Mouse (Mus musculus): ENCODE measurements around the gene Trrap. TPM values are rescaled to one million over a fixed set of nuclear protein-coding genes. Genes with fewer than 3 reads are reported as not detected.
A peak's percentile ranks its signal among the peaks of the same experiment; 100 is the strongest.

Gene Trrap
- polyA plus RNA-seq, 1 experiment from 2014 or later, result 57.2 TPM

GRCm38 (mm10) chr5:144848735-144849134 is 81.2 kb downstream of the Trrap start:
- Histone ChIP-seq H3K27me3 (no peaks in the 10 kb centered on the region), H3K4me2 (no peak overlapping the region), H3K36me3 (peaks cover 99% of the 10 kb centered on the region), H3K27ac (no peak overlapping the region), H3K4me1 (no peaks in the 10 kb centered on the region), H3K9me3 (no peaks in the 10 kb centered on the region), H3K9ac (no peak overlapping the region), H3K4me3 (no peak overlapping the region)
- 77% methylated on average over 5 of the region's 5 CpGs for WGBS
- ATAC-seq (ENCODE audit: borderline replicate concordance, extremely low read depth, low FRiP score, low TSS enrichment), result no peak

GRCm38 (mm10) chr5:144849932-144850331 is 82.4 kb downstream of the Trrap start:
- no peak overlapping the region for H3K27ac ChIP-seq
- ATAC-seq (ENCODE audit: borderline replicate concordance, extremely low read depth, low FRiP score, low TSS enrichment), result no peak
- 87% methylated on average over 10 of the region's 10 CpGs for WGBS

GRCm38 (mm10) chr5:144851820-144852219 is 84.3 kb downstream of the Trrap start:
- Histone ChIP-seq H3K9ac (no peak overlapping the region), H3K4me1 (no peaks in the 10 kb centered on the region), H3K27me3 (no peaks in the 10 kb centered on the region), H3K9me3 (no peaks in the 10 kb centered on the region), H3K36me3 (peaks cover 87% of the 10 kb centered on the region), H3K27ac (no peak overlapping the region), H3K4me2 (no peak overlapping the region), H3K4me3 (no peak overlapping the region)
- WGBS, result 93% methylated on average over 3 of the region's 3 CpGs
- ATAC-seq (ENCODE audit: borderline replicate concordance, extremely low read depth, low FRiP score, low TSS enrichment), result no peak

More at GRCm38 (mm10) chr5:144849932-144850331, 82.4 kb downstream of the Trrap start:
- no peaks in the 10 kb centered on the region for H3K4me1 ChIP-seq
- no peak overlapping the region for H3K9ac ChIP-seq
- no peaks in the 10 kb centered on the region for H3K9me3 ChIP-seq
- H3K4me3 ChIP-seq, result no peak overlapping the region
- H3K4me2 ChIP-seq, result no peak overlapping the region
- peaks cover 98% of the 10 kb centered on the region for H3K36me3 ChIP-seq
- no peaks in the 10 kb centered on the region for H3K27me3 ChIP-seq

GRCm38 (mm10) chr5:144853931-144854330 is 86.4 kb downstream of the Trrap start:
- Histone ChIP-seq H3K9me3 (no peaks in the 10 kb centered on the region), H3K4me1 (no peaks in the 10 kb centered on the region), H3K36me3 (peaks cover 85% of the 10 kb centered on the region), H3K4me3 (no peak overlapping the region), H3K9ac (no peak overlapping the region), H3K27ac (no peak overlapping the region), H3K4me2 (no peak overlapping the region), H3K27me3 (no peaks in the 10 kb centered on the region)
- WGBS, result 84% methylated on average over 5 of the region's 5 CpGs
- no peak for ATAC-seq (ENCODE audit: borderline replicate concordance, extremely low read depth, low FRiP score, low TSS enrichment)

GRCm38 (mm10) chr5:144855936-144856335 is 88.4 kb downstream of the Trrap start:
- H3K9me3 ChIP-seq, result peaks cover under 1% of the 10 kb centered on the region; the same call in 1 of the 2 replicates
- H3K4me1 ChIP-seq, result no peaks in the 10 kb centered on the region
- H3K27ac ChIP-seq, result no peak overlapping the region
- H3K4me2 ChIP-seq, result no peak overlapping the region
- H3K9ac ChIP-seq, result no peak overlapping the region
- ATAC-seq (ENCODE audit: borderline replicate concordance, extremely low read depth, low FRiP score, low TSS enrichment), result no peak
- H3K4me3 ChIP-seq, result no peak overlapping the region
- H3K36me3 ChIP-seq, result peaks cover 85% of the 10 kb centered on the region
- 52% methylated on average over 6 of the region's 6 CpGs for WGBS
- no peaks in the 10 kb centered on the region for H3K27me3 ChIP-seq

- no peaks in the 10 kb centered on the region for H3K4me1 ChIP-seq
- H3K9ac ChIP-seq, result no peak overlapping the region
- no peak for ATAC-seq (ENCODE audit: borderline replicate concordance, extremely low read depth, low FRiP score, low TSS enrichment)
- 92% methylated on average over 15 of the region's 15 CpGs for WGBS
- no peak overlapping the region for H3K27ac ChIP-seq
- H3K36me3 ChIP-seq, result peaks cover 64% of the 10 kb centered on the region
- H3K4me2 ChIP-seq, result no peak overlapping the region
- peaks cover 4% of the 10 kb centered on the region; the same call in 1 of the 2 replicates for H3K9me3 ChIP-seq
- H3K4me3 ChIP-seq, result no peak overlapping the region
- no peaks in the 10 kb centered on the region for H3K27me3 ChIP-seq
These were observed 91.0 kb downstream of the Trrap start for GRCm38 (mm10) chr5:144858527-144858926.

GRCm38 (mm10) chr5:144859284-144859683 is 91.8 kb downstream of the Trrap start:
- Histone ChIP-seq H3K4me1 (no peaks in the 10 kb centered on the region), H3K4me2 (no peak overlapping the region), H3K4me3 (no peak overlapping the region), H3K9me3 (peaks cover 4% of the 10 kb centered on the region; the same call in 1 of the 2 replicates), H3K9ac (no peak overlapping the region), H3K36me3 (peaks cover 56% of the 10 kb centered on the region), H3K27ac (no peak overlapping the region), H3K27me3 (no peaks in the 10 kb centered on the region)
- WGBS, result 82% methylated on average over 9 of the region's 9 CpGs
- ATAC-seq (ENCODE audit: borderline replicate concordance, extremely low read depth, low FRiP score, low TSS enrichment), result no peak

GRCm38 (mm10) chr5:144860913-144861312 is 93.4 kb downstream of the Trrap start:
- no peak overlapping the region for H3K4me2 ChIP-seq
- peaks cover 4% of the 10 kb centered on the region; the same call in 1 of the 2 replicates for H3K9me3 ChIP-seq
- no peak overlapping the region for H3K9ac ChIP-seq
- H3K36me3 ChIP-seq, result peaks cover 46% of the 10 kb centered on the region
- no peaks in the 10 kb centered on the region for H3K4me1 ChIP-seq
- no peak overlapping the region for H3K27ac ChIP-seq
- ATAC-seq (ENCODE audit: borderline replicate concordance, extremely low read depth, low FRiP score, low TSS enrichment), result no peak
- 96% methylated on average over 8 of the region's 8 CpGs for WGBS
- no peak overlapping the region for H3K4me3 ChIP-seq
- no peaks in the 10 kb centered on the region for H3K27me3 ChIP-seq

- H3K36me3 ChIP-seq, result no peaks in the 10 kb centered on the region
- ATAC-seq (ENCODE audit: borderline replicate concordance, extremely low read depth, low FRiP score, low TSS enrichment), result no peak
- 67% methylated on average over 8 of the region's 8 CpGs for WGBS
These were observed 99.4 kb downstream of the Trrap start for GRCm38 (mm10) chr5:144866923-144867322.

GRCm38 (mm10) chr5:144869466-144869865 is 101.9 kb downstream of the Trrap start:
- Histone ChIP-seq H3K9me3 (no peaks in the 10 kb centered on the region), H3K9ac (no peak overlapping the region), H3K4me1 (no peaks in the 10 kb centered on the region), H3K27ac (0 out of 2 replicates have a peak overlapping the region, but pooled peaks have one; percentile 60), H3K27me3 (no peaks in the 10 kb centered on the region), H3K4me3 (no peak overlapping the region), H3K36me3 (no peaks in the 10 kb centered on the region), H3K4me2 (no peak overlapping the region)
- ATAC-seq (ENCODE audit: borderline replicate concordance, extremely low read depth, low FRiP score, low TSS enrichment), result no peak
- WGBS, result 74% methylated on average over 7 of the region's 7 CpGs

More at GRCm38 (mm10) chr5:144866923-144867322, 99.4 kb downstream of the Trrap start:
- Histone ChIP-seq H3K9me3 (no peaks in the 10 kb centered on the region), H3K9ac (no peak overlapping the region), H3K27ac (no peak overlapping the region), H3K4me2 (no peak overlapping the region), H3K4me3 (no peak overlapping the region), H3K27me3 (no peaks in the 10 kb centered on the region), H3K4me1 (no peaks in the 10 kb centered on the region)

GRCm38 (mm10) chr5:144870782-144871181 is 103.2 kb downstream of the Trrap start:
- H3K4me3 ChIP-seq, result no peak overlapping the region
- H3K27ac ChIP-seq, result peak overlapping the region; percentile 60
- no peaks in the 10 kb centered on the region for H3K36me3 ChIP-seq
- no peak overlapping the region for H3K9ac ChIP-seq
- H3K9me3 ChIP-seq, result no peaks in the 10 kb centered on the region
- no peak overlapping the region for H3K4me2 ChIP-seq
- H3K4me1 ChIP-seq, result no peaks in the 10 kb centered on the region
- 51% methylated on average over 7 of the region's 7 CpGs for WGBS
- no peak for ATAC-seq (ENCODE audit: borderline replicate concordance, extremely low read depth, low FRiP score, low TSS enrichment)
- no peaks in the 10 kb centered on the region for H3K27me3 ChIP-seq

- 91% methylated on average over 1 of the region's 1 CpGs for WGBS
- Histone ChIP-seq H3K36me3 (0 out of 2 replicates have a peak, but pooled peaks cover under 1% of the 10 kb centered on the region), H3K27me3 (no peaks in the 10 kb centered on the region), H3K9me3 (no peaks in the 10 kb centered on the region), H3K9ac (no peak overlapping the region), H3K27ac (no peak overlapping the region), H3K4me2 (no peak overlapping the region), H3K4me3 (no peak overlapping the region), H3K4me1 (no peaks in the 10 kb centered on the region)
- ATAC-seq (ENCODE audit: borderline replicate concordance, extremely low read depth, low FRiP score, low TSS enrichment), result no peak
These were observed 104.2 kb downstream of the Trrap start for GRCm38 (mm10) chr5:144871775-144872174.

GRCm38 (mm10) chr5:144872326-144872725 is 104.8 kb downstream of the Trrap start:
- Histone ChIP-seq H3K27me3 (no peaks in the 10 kb centered on the region), H3K27ac (no peak overlapping the region), H3K4me2 (no peak overlapping the region), H3K4me3 (no peak overlapping the region), H3K4me1 (no peaks in the 10 kb centered on the region), H3K9me3 (no peaks in the 10 kb centered on the region), H3K9ac (no peak overlapping the region), H3K36me3 (peaks cover 2% of the 10 kb centered on the region; the same call in 1 of the 2 replicates)
- 83% methylated on average over 5 of the region's 5 CpGs for WGBS
- no peak for ATAC-seq (ENCODE audit: borderline replicate concordance, extremely low read depth, low FRiP score, low TSS enrichment)
